Mouse (Mus musculus): Measurements from ENCODE around the gene Arrdc2. TPM values are rescaled to one million over a fixed set of nuclear protein-coding genes. Genes with fewer than 3 reads are reported as not detected.
"Not testable (repeated sequence)": the region's sequence is repeated elsewhere in the genome, so short reads cannot be mapped to it uniquely, and the experiment has no call there.

Arrdc2 gene
- polyA plus RNA-seq, 1 experiment from 2014 or later = 5.8 TPM

DNA sequence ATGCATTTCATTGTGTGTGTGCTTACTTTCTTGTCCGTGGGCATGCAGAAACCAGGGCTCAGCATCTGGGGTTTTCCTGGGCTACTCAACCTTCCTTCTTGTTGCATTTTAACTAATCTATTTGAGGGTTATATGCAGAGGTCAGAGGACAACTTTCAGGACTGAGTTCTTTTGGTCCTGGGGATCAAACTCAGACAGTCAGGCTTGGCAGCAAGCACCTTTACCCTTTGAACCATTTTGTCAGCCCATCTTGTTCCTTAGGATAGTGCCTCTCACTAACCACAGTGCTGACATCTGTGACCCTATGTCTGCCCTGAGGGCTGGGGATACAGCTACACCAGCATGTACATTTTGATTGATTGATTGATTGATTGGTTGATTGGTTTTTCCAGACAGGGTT lies 11.7 kb downstream of the Arrdc2 start:
- no peak overlapping the region for H3K27ac ChIP-seq (ENCODE audit: low read length)
- H3K4me3 ChIP-seq (ENCODE audit: low read depth, low read length) = no peak overlapping the region
- no peak overlapping the region for H3K9ac ChIP-seq (replicated peaks; ENCODE audit: low read depth, low read length)
- no peak for ATAC-seq (ENCODE audit: insufficient number of reproducible peaks, insufficient read depth, low FRiP score, low read depth)
- no peaks in the 10 kb centered on the region for H3K36me3 ChIP-seq (ENCODE audit: control insufficient read depth, insufficient read depth, low read length)
- H3K4me2 ChIP-seq (replicated peaks; ENCODE audit: low read depth, low read length) = no peak overlapping the region
- no peaks in the 10 kb centered on the region for H3K4me1 ChIP-seq (ENCODE audit: control insufficient read depth, insufficient read depth, low read length)
- 88% methylated on average over 1 of the region's 1 CpGs for WGBS
- H3K27me3 ChIP-seq (ENCODE audit: control insufficient read depth, insufficient read depth, low read length) = no peaks in the 10 kb centered on the region
- no peaks in the 10 kb centered on the region for H3K9me3 ChIP-seq (ENCODE audit: control insufficient read depth, low read depth, low read length)

DNA sequence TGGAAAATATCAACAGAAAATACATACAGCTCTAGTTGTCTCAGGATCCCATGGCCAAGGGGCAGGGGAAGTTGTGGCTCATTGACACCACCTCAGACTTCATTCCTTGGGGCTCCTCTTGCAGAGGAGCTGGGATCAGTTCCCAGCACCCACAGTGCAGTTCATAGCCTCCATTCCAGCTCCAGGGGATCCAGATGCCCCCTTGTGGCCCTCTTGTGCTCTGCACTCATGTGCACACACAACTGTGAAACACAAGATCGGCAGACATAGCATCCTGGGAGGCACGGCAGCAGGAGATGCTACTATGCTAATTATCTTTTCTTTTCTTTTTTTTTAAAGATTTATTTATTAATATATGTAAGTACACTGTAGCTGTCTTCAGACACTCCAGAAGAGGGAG lies 12.5 kb downstream of the Arrdc2 start:
- Histone ChIP-seq H3K27ac (ENCODE audit: low read length) (no peak overlapping the region), H3K9ac (replicated peaks; ENCODE audit: low read depth, low read length) (no peak overlapping the region), H3K27me3 (ENCODE audit: control insufficient read depth, insufficient read depth, low read length) (no peaks in the 10 kb centered on the region), H3K4me2 (replicated peaks; ENCODE audit: low read depth, low read length) (no peak overlapping the region), H3K36me3 (ENCODE audit: control insufficient read depth, insufficient read depth, low read length) (no peaks in the 10 kb centered on the region), H3K4me3 (ENCODE audit: low read depth, low read length) (no peak overlapping the region), H3K4me1 (ENCODE audit: control insufficient read depth, insufficient read depth, low read length) (no peaks in the 10 kb centered on the region), H3K9me3 (ENCODE audit: control insufficient read depth, low read depth, low read length) (no peaks in the 10 kb centered on the region)
- no peak for ATAC-seq (ENCODE audit: insufficient number of reproducible peaks, insufficient read depth, low FRiP score, low read depth)
- WGBS = 96% methylated on average over 2 of the region's 2 CpGs

DNA sequence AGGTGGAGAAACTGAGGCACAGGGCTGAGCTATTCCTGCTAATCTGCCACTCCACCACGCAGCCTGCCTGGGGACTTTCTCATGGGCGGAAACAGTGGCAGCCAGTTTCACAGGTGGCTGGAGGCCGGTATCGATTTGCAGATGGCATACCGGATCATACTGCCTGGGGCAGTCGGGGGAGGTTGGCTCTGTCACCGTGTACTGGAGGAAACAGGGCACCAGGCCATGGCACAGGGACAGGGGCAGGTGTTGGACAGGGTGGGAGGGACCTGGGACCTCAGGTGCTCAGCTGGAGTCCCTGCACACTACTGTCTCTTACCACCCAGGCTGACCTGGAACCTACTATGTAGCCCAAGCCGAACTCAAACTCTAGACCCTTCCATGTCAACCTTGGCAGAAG lies 13.7 kb downstream of the Arrdc2 start:
- H3K27me3 ChIP-seq (ENCODE audit: control insufficient read depth, insufficient read depth, low read length) = no peaks in the 10 kb centered on the region
- no peaks in the 10 kb centered on the region for H3K9me3 ChIP-seq (ENCODE audit: control insufficient read depth, low read depth, low read length)
- H3K4me3 ChIP-seq (ENCODE audit: low read depth, low read length) = no peak overlapping the region
- no peak overlapping the region for H3K27ac ChIP-seq (ENCODE audit: low read length)
- 87% methylated on average over 8 of the region's 8 CpGs for WGBS
- no peak for ATAC-seq (ENCODE audit: insufficient number of reproducible peaks, insufficient read depth, low FRiP score, low read depth)
- no peak overlapping the region for H3K9ac ChIP-seq (replicated peaks; ENCODE audit: low read depth, low read length)
- H3K4me2 ChIP-seq (replicated peaks; ENCODE audit: low read depth, low read length) = no peak overlapping the region
- H3K4me1 ChIP-seq (ENCODE audit: control insufficient read depth, insufficient read depth, low read length) = no peaks in the 10 kb centered on the region; the same call in 1 of the 2 replicates
- no peaks in the 10 kb centered on the region for H3K36me3 ChIP-seq (ENCODE audit: control insufficient read depth, insufficient read depth, low read length)

DNA sequence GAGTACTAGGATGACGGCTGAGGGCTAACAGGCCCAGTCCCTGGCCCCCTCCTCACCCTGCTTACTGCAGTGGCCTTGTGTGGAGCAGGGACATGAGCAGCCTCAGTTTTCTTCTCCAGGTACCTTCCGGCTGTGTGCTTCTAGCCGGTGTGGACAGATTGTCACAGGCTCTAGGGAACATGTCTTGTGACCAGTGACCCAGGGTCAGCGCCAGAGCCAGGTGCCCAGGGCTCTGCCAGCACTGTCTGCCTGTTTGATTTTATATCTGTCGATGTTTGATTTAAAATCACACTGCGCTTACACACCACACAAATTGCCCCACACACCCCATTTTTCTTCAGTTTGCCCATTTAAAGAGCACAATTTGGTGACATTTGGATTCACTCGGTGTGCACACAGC lies 15.7 kb downstream of the Arrdc2 start:
- H3K27ac ChIP-seq (ENCODE audit: low read length) = no peak overlapping the region
- no peaks in the 10 kb centered on the region for H3K27me3 ChIP-seq (ENCODE audit: control insufficient read depth, insufficient read depth, low read length)
- 0 out of 2 replicates have a peak, but pooled peaks cover 2% of the 10 kb centered on the region for H3K9me3 ChIP-seq (ENCODE audit: control insufficient read depth, low read depth, low read length)
- 88% methylated on average over 7 of the region's 7 CpGs for WGBS
- peaks cover 4% of the 10 kb centered on the region; the same call in 1 of the 2 replicates for H3K4me1 ChIP-seq (ENCODE audit: control insufficient read depth, insufficient read depth, low read length)
- H3K4me3 ChIP-seq (ENCODE audit: low read depth, low read length) = no peak overlapping the region
- no peak for ATAC-seq (ENCODE audit: insufficient number of reproducible peaks, insufficient read depth, low FRiP score, low read depth)
- no peaks in the 10 kb centered on the region for H3K36me3 ChIP-seq (ENCODE audit: control insufficient read depth, insufficient read depth, low read length)
- H3K4me2 ChIP-seq (replicated peaks; ENCODE audit: low read depth, low read length) = no peak overlapping the region
- no peak overlapping the region for H3K9ac ChIP-seq (replicated peaks; ENCODE audit: low read depth, low read length)

DNA sequence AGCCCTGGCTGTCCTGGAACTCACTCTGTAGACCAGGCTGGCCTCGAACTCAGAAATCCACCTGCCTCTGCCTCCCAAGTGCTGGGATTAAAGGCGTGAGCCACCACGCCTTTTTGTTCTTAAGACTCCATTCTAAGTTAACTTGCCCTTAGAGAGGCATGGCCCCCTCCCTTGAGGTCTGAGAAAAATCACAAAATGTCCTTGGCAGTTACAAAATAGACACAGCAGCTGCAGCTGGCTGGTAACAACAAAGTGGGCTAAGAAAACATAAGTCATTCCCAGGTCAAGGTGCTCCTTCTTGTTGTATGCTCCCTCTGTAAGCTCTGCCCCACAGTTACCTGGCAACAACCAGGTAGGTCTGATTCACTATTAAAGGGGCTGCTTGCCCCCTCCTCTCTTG lies 16.9 kb downstream of the Arrdc2 start:
- H3K27ac ChIP-seq (ENCODE audit: low read length); ATAC-seq (ENCODE audit: insufficient number of reproducible peaks, insufficient read depth, low FRiP score, low read depth); H3K9ac ChIP-seq (replicated peaks; ENCODE audit: low read depth, low read length); H3K27me3 ChIP-seq (ENCODE audit: control insufficient read depth, insufficient read depth, low read length); H3K4me2 ChIP-seq (replicated peaks; ENCODE audit: low read depth, low read length); H3K4me1 ChIP-seq (ENCODE audit: control insufficient read depth, insufficient read depth, low read length); H3K9me3 ChIP-seq (ENCODE audit: control insufficient read depth, low read depth, low read length); H3K36me3 ChIP-seq (ENCODE audit: control insufficient read depth, insufficient read depth, low read length); H3K4me3 ChIP-seq (ENCODE audit: low read depth, low read length): not testable (repeated sequence)
- 74% methylated on average over 3 of the region's 3 CpGs for WGBS

DNA sequence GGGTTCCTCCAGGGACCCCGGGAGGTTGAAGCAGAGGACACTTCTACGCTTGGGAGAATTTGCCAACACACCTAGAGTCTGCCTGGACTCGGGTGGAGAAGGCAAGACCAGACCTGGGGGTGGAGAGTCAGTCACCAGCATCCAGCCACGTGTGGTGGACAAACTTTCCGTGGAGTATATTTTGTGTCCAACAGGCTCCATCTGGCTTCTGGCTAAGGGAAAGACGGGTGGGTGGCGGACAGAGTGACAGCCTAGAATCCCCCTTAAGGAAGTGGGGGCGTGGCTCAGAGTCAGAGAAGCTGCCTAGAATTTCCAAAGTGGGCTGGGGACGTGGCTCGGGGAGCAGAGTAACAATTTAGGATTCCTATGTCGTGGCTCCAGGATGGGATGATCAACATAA lies 17.5 kb downstream of the Arrdc2 start:
- H3K9me3 ChIP-seq (ENCODE audit: control insufficient read depth, low read depth, low read length) = 0 out of 2 replicates have a peak, but pooled peaks cover 2% of the 10 kb centered on the region
- ATAC-seq (ENCODE audit: insufficient number of reproducible peaks, insufficient read depth, low FRiP score, low read depth) = no peak
- H3K4me2 ChIP-seq (replicated peaks; ENCODE audit: low read depth, low read length) = no peak overlapping the region
- no peak overlapping the region for H3K4me3 ChIP-seq (ENCODE audit: low read depth, low read length)
- H3K4me1 ChIP-seq (ENCODE audit: control insufficient read depth, insufficient read depth, low read length) = peaks cover 4% of the 10 kb centered on the region; the same call in 1 of the 2 replicates
- H3K27me3 ChIP-seq (ENCODE audit: control insufficient read depth, insufficient read depth, low read length) = no peaks in the 10 kb centered on the region
- H3K27ac ChIP-seq (ENCODE audit: low read length) = no peak overlapping the region
- no peak overlapping the region for H3K9ac ChIP-seq (replicated peaks; ENCODE audit: low read depth, low read length)
- no peaks in the 10 kb centered on the region for H3K36me3 ChIP-seq (ENCODE audit: control insufficient read depth, insufficient read depth, low read length)
- WGBS = 34% methylated on average over 11 of the region's 11 CpGs

DNA sequence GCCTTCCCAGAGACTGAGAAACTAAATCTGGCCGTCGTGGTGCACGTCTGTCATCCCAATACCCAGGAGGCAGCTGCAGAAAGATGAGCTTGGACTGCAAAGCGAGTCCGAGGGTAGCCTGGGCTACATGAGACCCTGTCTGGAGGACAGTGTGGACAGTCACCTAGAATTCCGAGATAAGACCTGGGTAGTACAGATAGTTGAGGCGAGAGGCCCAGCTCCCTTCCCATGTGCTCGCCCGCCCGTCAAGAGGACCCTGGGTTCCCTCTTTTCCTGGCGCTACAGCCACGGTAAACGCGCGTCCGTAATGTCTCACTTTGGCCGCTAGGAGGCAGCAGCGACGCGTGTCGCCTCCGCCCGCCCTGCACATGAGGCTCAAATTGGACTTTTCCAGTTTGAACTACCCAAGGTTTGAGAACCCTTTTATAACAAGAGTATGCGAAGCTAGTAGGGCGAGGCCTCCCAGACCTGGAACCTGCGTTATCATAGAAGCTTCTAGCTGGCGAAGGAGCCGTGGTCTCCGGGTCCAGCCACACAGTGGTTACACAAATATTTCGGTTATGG lies 18.0 kb downstream of the Arrdc2 start:
- no peak overlapping the region for H3K9ac ChIP-seq (replicated peaks; ENCODE audit: low read depth, low read length)
- 16% methylated on average over 30 of the region's 30 CpGs for WGBS
- H3K9me3 ChIP-seq (ENCODE audit: control insufficient read depth, low read depth, low read length) = 0 out of 2 replicates have a peak, but pooled peaks cover 2% of the 10 kb centered on the region
- no peak overlapping the region for H3K27ac ChIP-seq (ENCODE audit: low read length)
- peaks cover 4% of the 10 kb centered on the region; the same call in 1 of the 2 replicates for H3K4me1 ChIP-seq (ENCODE audit: control insufficient read depth, insufficient read depth, low read length)
- H3K27me3 ChIP-seq (ENCODE audit: control insufficient read depth, insufficient read depth, low read length) = 0 out of 2 replicates have a peak, but pooled peaks cover 2% of the 10 kb centered on the region
- ATAC-seq (ENCODE audit: insufficient number of reproducible peaks, insufficient read depth, low FRiP score, low read depth) = peak; percentile 25; the same call in 1 of the 2 replicates
- H3K4me2 ChIP-seq (replicated peaks; ENCODE audit: low read depth, low read length) = no peak overlapping the region
- H3K36me3 ChIP-seq (ENCODE audit: control insufficient read depth, insufficient read depth, low read length) = no peaks in the 10 kb centered on the region
- no peak overlapping the region for H3K4me3 ChIP-seq (ENCODE audit: low read depth, low read length)

DNA sequence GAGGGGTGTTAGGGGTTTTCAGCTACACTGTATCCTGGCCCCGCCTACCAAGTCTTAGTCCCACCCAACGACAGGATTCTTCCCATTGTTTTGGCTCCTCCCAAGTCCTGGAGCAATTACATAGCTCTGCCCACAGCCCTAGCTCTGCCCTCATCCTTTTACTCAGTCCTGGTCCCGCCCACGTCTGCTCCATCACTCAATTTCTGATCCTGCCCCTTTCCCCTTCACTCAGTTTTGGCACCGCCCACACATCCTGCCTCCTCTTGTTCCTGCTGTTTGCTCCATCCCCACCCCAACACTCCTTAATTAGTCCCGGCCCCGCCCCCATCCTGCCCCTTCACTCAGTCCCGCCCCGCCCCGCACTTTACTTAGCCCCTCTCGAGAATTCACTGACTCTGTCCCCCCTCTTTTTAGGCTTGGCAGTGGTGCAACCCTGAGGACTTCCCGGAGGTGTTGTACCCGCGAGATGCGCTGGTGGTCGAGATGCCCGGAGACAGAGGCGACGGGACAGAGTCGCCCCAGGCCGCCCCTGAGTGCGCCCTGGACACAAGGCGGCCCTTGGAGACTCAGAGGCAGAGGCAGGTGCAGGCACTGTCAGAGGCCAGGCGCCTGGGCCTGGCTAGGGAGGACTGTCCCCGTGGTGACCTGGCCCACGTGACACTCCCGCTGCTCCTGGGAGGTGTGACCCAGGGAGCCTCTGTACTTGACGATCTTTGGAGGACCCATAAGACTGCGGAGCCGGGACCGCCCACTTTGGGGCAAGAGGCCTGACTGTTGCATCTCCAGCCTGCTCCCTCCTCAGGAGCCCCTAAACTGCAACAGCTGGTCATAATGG lies 19.2 kb downstream of the Arrdc2 start:
- Histone ChIP-seq H3K36me3 (ENCODE audit: control insufficient read depth, insufficient read depth, low read length) (no peaks in the 10 kb centered on the region), H3K9me3 (ENCODE audit: control insufficient read depth, low read depth, low read length) (0 out of 2 replicates have a peak, but pooled peaks cover 2% of the 10 kb centered on the region), H3K9ac (replicated peaks; ENCODE audit: low read depth, low read length) (no peak overlapping the region), H3K4me3 (ENCODE audit: low read depth, low read length) (no peak overlapping the region), H3K27ac (ENCODE audit: low read length) (no peak overlapping the region), H3K4me1 (ENCODE audit: control insufficient read depth, insufficient read depth, low read length) (peaks cover 4% of the 10 kb centered on the region; the same call in 1 of the 2 replicates), H3K4me2 (replicated peaks; ENCODE audit: low read depth, low read length) (peak overlapping the region; percentile 16; the same call in 1 of the 2 replicates), H3K27me3 (ENCODE audit: control insufficient read depth, insufficient read depth, low read length) (0 out of 2 replicates have a peak, but pooled peaks cover 9% of the 10 kb centered on the region)
- 3% methylated on average over 31 of the region's 31 CpGs for WGBS
- peak; percentile 79 for ATAC-seq (ENCODE audit: insufficient number of reproducible peaks, insufficient read depth, low FRiP score, low read depth)
